Mouse (Mus musculus) olfactory bulb, adult 2 months (tissue): ENCODE data around the gene Il23r. TPM values are rescaled to one million over a fixed set of nuclear protein-coding genes. Genes with fewer than 3 reads are reported as not detected.

ENCODE experiments used
- H3K27ac ChIP-seq: fragments of 200-500 bp; 2 replicates; pipeline ENCODE4 v1.5.1; 2012; ENCODE audit warnings: low read depth, low read length; ENCODE audit not compliant: insufficient read depth
- H3K4me1 ChIP-seq: fragments of 200-500 bp; 2 replicates; pipeline ENCODE4 v1.6.1; 2012; ENCODE audit warnings: low read length; ENCODE audit not compliant: control insufficient read depth, insufficient read depth
- H3K4me3 ChIP-seq: fragments of 200-500 bp; 2 replicates; pipeline ENCODE4 v1.5.1; 2012; ENCODE audit warnings: mild to moderate bottlenecking, low read depth, low read length, moderate library complexity; ENCODE audit not compliant: insufficient read depth
- CTCF ChIP-seq: fragments of 200-500 bp; IDR thresholded peaks from 2 replicates; pipeline ENCODE4 v1.5.1; 2012; ENCODE audit warnings: low read depth, mild to moderate bottlenecking, low read length, moderate library complexity; ENCODE audit not compliant: insufficient read depth
- POLR2A ChIP-seq: fragments of 200-500 bp; IDR thresholded peaks from 2 replicates; pipeline ENCODE4 v1.6.1; 2012; ENCODE audit warnings: mild to moderate bottlenecking, low read depth, low read length, moderate library complexity; ENCODE audit not compliant: insufficient read depth
- WGBS: fragments of 180-500 bp; shearing (Covaris S2); methylation state at CpG from one replicate; pipeline ENCODE4 v1.1.7; 2018; 5-methylcytosine and 5-hydroxymethylcytosine counted together
- polyA plus RNA-seq: library from polyadenylated mRNA; stranded (reverse); fragments of >200 nt; gene quantifications from 2 replicates; pipeline ENCODE4 v1.2.4, GENCODE M21; 2012; ENCODE audit warnings: low replicate concordance; ENCODE audit not compliant: missing spikeins, insufficient read depth, insufficient read length

Il23r gene
- not detected in 2 replicates for polyA plus RNA-seq

DNA sequence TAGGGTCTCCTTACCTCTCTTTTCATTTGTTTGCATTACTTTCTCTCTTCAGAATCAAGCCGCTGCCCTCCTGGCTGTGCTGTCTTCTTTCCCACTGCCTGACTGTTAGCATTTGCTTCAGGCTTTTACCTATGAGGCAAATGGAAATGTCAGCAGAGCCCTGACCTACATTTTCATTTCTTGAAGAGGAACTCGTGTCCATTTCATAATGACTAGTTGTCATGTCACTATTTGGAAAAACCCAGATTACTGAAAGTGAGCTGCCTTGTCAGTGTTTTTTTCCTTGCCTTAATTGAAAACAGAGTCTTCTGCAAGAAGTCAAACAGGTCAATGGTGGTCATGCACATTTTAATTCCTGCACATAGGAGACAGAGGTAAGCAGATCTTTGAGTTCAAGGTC is at the start of gene Il23r:
Il23r (minus strand) TSS at position 101 of the 400 bp plus-strand sequence.
- no peaks in the 10 kb centered on the region for H3K4me1 ChIP-seq
- H3K4me3 ChIP-seq, result no peak within 1 kb of the TSS
- WGBS, result 75% methylated on average over 2 of the region's 2 CpGs
- TF ChIP-seq CTCF (no peak), POLR2A (no peak)
- no peak within 1 kb of the TSS for H3K27ac ChIP-seq

DNA sequence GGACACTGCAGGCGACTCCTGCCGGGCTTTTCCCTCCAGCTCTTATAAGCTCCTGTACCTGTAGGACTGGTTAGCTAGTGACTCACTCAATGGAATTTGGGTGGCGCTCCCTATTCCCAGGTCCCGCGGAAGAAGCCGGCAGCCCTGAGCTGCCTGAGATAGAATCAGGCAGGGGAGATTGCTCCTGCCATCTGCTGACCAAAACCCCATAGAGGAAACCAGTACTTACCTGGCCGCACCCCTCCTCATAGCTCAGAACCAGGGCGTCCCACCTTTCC is 44.1 kb upstream of the Il23r start, which contains the start of gene Tacstd2:
Tacstd2 (minus strand) TSS at position 20 of the 278 bp plus-strand sequence.
- 12% methylated on average over 8 of the region's 8 CpGs for WGBS
- peaks cover 11% of the 10 kb centered on the region for H3K4me1 ChIP-seq

GRCm38 (mm10) chr6:67535005-67535776 is 43.5 kb upstream of the Il23r start:
- H3K27ac ChIP-seq, result no peak overlapping the region
- TF ChIP-seq POLR2A, result no peak
- no peak for TF ChIP-seq CTCF
- 1% methylated on average over 62 of the region's 62 CpGs for whole genome bisulfite sequencing
- peak overlapping the region; percentile 25 for H3K4me3 ChIP-seq
- peaks cover 11% of the 10 kb centered on the region for H3K4me1 ChIP-seq

More for the DNA sequence above, 44.1 kb upstream of the Il23r start, which contains the start of gene Tacstd2:
- H3K4me3 ChIP-seq, result peak within 1 kb of the TSS; percentile 25
- no peak for TF ChIP-seq CTCF
- TF ChIP-seq POLR2A, result no peak
- no peak within 1 kb of the TSS for H3K27ac ChIP-seq

GRCm38 (mm10) chr6:67534191-67535004 is 42.7 kb upstream of the Il23r start:
- H3K4me3 ChIP-seq, result peak overlapping the region; percentile 25; the same call in 1 of the 2 replicates
- WGBS, result 10% methylated on average over 31 of the region's 31 CpGs

DNA sequence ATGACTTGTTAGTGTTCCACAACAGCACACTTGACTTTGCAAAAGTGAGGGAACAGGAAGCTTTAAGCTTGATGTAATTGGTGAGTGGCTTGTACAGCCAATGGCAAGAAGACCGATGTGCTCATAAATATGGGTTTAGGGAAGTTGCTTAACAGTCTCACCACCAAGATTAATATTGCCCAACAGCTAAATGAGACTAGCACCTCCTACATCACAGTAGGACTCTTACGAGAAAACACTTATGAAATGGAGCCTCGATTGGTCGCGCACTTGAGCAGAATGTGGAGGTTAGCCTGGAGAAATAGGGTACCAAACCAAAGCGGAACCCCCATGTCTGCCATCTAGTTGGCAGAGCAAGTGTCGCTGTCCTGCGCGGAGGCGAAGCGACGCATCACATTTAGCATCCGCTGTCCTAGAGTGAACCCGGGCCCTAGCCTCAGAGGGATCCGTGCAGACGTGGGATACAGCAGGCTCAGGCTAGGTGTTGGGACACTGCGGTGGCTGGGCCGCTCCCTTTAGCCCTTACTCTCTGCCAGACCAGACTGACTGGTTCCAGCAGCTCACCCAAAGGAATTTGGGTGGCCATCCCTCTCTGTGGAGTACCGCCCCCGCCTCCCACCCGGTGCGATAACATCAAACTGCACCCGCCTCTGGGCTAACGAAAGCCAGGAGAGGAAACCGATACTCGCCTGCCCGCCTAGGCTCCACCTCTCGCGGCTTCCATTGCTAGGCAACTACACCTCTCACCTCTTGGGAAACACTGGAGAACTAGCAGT is 41.2 kb upstream of the Il23r start:
- H3K4me3 ChIP-seq, result no peak overlapping the region

More at GRCm38 (mm10) chr6:67534191-67535004, 42.7 kb upstream of the Il23r start:
- Histone ChIP-seq H3K27ac (no peak overlapping the region), H3K4me1 (peaks cover 11% of the 10 kb centered on the region)
- TF ChIP-seq CTCF (no peak), POLR2A (no peak)

DNA sequence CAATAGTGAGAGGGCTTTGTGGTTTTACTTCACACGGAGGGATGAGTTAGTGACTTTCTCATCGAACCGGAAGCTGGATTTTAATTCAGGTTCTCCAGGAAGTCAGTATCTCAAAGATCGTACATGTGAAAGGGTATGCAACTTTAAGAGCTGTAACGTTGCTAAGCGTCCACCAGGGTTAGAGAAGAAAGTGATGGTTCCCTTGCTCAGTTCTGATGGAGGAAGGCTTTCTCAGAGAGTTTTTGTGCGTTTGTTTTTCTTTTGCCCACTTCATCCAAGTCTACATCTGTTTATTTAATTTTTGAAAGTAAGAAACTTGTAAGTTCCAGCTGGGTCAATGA is 40.1 kb upstream of the Il23r start:
- Histone ChIP-seq H3K4me1 (peaks cover 11% of the 10 kb centered on the region), H3K4me3 (no peak overlapping the region), H3K27ac (no peak overlapping the region)
- 70% methylated on average over 7 of the region's 7 CpGs for WGBS
- TF ChIP-seq POLR2A (no peak), CTCF (no peak)

More for the DNA sequence above, 41.2 kb upstream of the Il23r start:
- TF ChIP-seq POLR2A (no peak), CTCF (no peak)
- 10% methylated on average over 29 of the region's 29 CpGs for WGBS
- no peak overlapping the region for H3K27ac ChIP-seq
- H3K4me1 ChIP-seq, result peaks cover 11% of the 10 kb centered on the region

DNA sequence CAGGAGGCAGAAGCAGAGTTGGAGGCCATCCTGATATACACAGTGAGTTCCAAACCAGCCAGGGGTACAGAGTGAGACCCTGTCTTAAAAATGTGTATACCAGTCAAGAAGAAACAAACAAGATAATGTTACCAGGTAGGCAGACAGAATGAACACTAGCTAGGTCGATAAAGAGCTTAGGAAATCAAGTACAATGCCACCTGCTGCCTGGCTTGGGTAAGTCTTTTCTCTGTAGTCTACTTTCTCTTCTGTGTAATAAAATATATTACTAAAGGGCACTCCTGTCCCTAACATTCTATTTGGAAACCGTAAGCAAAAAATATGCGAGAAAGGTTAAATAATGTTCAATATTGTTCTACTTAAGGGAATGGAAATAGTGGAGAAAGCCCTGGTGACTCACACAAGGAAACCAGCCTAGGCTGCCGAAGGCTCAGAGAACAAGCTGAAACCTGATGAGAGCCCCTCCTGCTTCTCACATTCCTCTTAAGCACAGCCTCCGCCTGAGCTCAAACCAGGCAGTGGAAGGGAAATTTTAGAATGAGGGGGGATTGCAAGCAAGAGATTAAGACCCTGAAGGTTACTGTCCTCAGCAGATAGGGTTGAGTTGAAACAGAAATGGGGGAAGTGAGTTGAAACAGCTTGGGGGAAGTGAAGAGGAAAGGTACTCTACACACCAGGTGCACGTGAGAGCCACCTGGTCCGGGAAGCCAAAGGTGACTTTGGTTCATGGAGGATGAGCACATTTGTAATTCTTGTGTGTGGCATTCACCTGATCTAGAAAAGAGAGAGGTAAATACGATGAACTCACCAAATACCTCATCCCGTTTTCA is 39.6 kb upstream of the Il23r start:
- H3K4me3 ChIP-seq, result no peak overlapping the region
- no peak overlapping the region for H3K27ac ChIP-seq
- WGBS, result 63% methylated on average over 9 of the region's 9 CpGs
- peaks cover 11% of the 10 kb centered on the region for H3K4me1 ChIP-seq
- no peak for TF ChIP-seq POLR2A
- no peak for TF ChIP-seq CTCF

DNA sequence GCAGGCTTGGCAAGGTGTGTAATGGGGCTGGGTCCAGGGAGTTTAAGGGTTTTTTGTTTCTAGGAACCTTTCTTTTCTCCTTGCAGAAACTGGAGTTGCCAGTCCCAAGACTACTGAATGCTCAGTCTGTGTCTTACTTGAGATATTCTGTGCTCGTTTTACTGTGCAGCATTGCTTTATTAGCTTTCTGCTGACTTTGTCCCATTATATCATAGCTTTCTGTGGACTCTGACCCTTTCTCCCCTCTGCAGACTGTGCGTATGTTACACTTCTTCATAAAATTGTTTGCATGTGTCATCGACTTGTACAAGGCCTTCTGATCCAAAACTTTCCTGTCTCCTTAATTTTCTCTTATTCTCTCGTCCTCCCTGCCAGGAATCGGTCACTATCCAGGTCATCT is 34.7 kb upstream of the Il23r start:
- no peak for TF ChIP-seq CTCF
- no peak for TF ChIP-seq POLR2A
- 85% methylated on average over 5 of the region's 5 CpGs for WGBS

More for the DNA sequence above, 34.7 kb upstream of the Il23r start:
- Histone ChIP-seq H3K4me1 (no peaks in the 10 kb centered on the region), H3K27ac (no peak overlapping the region), H3K4me3 (no peak overlapping the region)
